Mouse (Mus musculus) heart, postnatal 14 days (tissue): ENCODE measurements at regions not wholly inside any gene's neighbourhood (a gene's known extent, or its start where the extent isn't known, plus 50 kb on each side); places are given as distances from the start of the nearest gene placed in this dataset.

ENCODE experiments used
- DNase-seq, 2 experiments: peaks; one replicate each; pipeline ENCODE4 v3.0.0; 2021 to 2022
- intact Hi-C: fragments of 180-260 bp; cut with DNase I; formaldehyde crosslinking; loops from one replicate; pipeline ENCODE4 v1.15.1; 2025

- intact Hi-C loops = no loop called here
- DNase-seq = no peak
Measured at GRCm38 (mm10) chr19:29194066-29194830, 57.4 kb upstream of the Jak2 start.

DNA sequence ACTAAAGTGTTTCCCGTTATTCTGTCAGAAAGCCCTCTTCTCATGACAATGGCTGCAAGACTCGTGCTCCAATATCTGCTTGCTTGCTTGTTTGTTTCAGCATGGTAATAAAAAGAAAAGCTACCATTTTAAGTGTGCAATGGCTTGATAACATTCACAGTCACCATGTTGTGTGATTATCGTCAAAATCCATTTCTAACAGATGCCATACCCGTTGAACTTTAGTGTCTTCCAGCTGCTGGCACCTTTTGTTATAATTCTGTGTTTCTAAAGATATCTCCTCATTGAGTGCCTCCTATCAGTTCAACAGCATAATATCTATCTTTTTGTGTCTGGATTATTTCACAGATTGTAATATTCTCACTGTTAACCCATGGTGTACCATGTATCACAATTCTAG lies 55.4 kb upstream of the Jak2 start:
- intact Hi-C loops = no loop called here
- DNase-seq = no peak

DNA sequence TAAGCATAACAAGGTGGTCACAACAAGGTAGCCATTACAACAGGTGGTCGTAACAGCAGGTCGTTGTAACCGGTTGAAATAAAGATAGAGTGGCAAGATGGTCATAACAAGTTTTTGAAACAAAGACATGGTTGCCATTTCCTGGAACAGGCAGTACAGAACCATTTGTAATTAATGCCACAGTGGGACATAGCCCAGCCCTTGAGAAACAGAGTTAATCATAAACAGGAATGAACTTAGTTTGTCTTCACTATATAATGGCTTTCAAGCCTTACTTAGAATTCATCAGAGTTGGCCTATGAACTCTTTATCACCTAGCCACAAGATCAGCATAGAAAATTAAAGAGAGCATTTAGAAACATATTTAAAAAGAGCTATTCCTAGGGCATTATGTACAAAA lies 53.0 kb upstream of the Jak2 start:
- intact Hi-C loops = no loop called here
- DNase-seq = no peak

DNA sequence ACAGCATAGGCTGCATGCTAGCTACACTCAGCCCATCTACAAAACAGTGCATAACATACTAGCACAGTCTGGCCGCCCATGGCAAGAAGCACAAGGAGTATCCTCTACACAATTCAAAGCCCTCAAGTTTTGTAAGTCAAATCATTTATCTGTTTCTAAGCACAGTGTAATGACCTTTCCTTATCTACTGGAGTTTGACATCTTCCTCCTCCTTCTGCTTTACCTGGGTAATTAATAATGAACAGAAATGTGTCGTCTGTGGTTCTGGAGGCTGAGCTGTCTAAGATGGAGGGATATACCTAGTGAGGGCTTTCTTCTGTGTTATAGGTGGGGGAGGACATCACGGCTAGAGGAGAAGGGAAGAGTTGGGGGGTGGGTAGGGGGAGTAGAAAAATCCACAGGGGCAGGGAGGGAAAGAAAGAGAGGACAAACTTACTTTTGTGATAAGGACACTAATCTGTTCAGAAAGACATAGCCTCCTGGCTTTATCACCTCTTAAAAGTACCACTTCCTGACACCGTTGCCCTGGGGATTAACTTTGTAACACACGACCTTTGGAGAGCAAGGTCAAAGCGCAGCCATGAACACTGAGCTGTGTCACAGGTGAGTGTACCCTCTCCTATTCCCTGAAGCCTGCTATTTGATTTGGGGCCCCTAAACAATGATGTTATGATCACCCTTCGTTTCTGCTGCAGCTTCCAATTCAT lies 52.4 kb upstream of the Jak2 start:
- intact Hi-C loops = no loop called here
- no peak for DNase-seq

GRCm38 (mm10) chr19:29201674-29202073 lies 50.0 kb upstream of the Jak2 start:
- DNase-seq = no peak

More at GRCm38 (mm10) chr19:29201674-29202073, 50.0 kb upstream of the Jak2 start:
- intact Hi-C loops = loop anchor here (5.0 kb wide), 1 partner anchor 134 kb away; no protein-coding TSS in a partner anchor
